Mouse (Mus musculus) monocyte, adult 5-6 weeks (primary cell): ENCODE data around the gene Accs. TPM values are rescaled to one million over a fixed set of nuclear protein-coding genes. Genes with fewer than 3 reads are reported as not detected.

Experiments
- ATAC-seq: fragments of 153-309, 156-312 bp; replicated peaks from 2 replicates; pipeline ENCODE4 v1.8.0; 2017; ENCODE audit warnings: mild to moderate bottlenecking; ENCODE audit not compliant: low TSS enrichment, insufficient number of reproducible peaks, severe bottlenecking, poor library complexity, low FRiP score
- total RNA-seq: library from RNA; stranded (forward); fragments of 200-1000, 200-491, 200-594 nt; gene quantifications from 3 replicates; pipeline ENCODE4 v1.2.3, GENCODE M21; 2017

Gene Accs
- total RNA-seq, 1 experiment from 2014 or later, result 17.9 TPM

GRCm38 (mm10) chr2:93805523-93805922 lies 44.2 kb downstream of the Accs start:
- ATAC-seq, result no peak

- ATAC-seq, result no peak
Observed at GRCm38 (mm10) chr2:93805066-93805465, 44.7 kb downstream of the Accs start.

- no peak for ATAC-seq
Observed at GRCm38 (mm10) chr2:93802947-93803346, 46.8 kb downstream of the Accs start.

GRCm38 (mm10) chr2:93801097-93801496 lies 48.6 kb downstream of the Accs start:
- no peak for ATAC-seq

GRCm38 (mm10) chr2:93797162-93797795 lies 52.5 kb downstream of the Accs start:
- no peak for ATAC-seq

GRCm38 (mm10) chr2:93794375-93794774 lies 55.4 kb downstream of the Accs start:
- ATAC-seq, result no peak

- ATAC-seq, result no peak
Observed at GRCm38 (mm10) chr2:93791516-93792499, 57.9 kb downstream of the Accs start.

- ATAC-seq, result no peak
Observed at GRCm38 (mm10) chr2:93790798-93791345, 58.9 kb downstream of the Accs start.

- no peak for ATAC-seq
Observed at GRCm38 (mm10) chr2:93788557-93788956, 61.2 kb downstream of the Accs start.

GRCm38 (mm10) chr2:93786175-93786574 lies 63.6 kb downstream of the Accs start:
- ATAC-seq, result no peak

- no peak for ATAC-seq
Observed at GRCm38 (mm10) chr2:93785432-93785798, 64.3 kb downstream of the Accs start.

GRCm38 (mm10) chr2:93784721-93785431 lies 64.9 kb downstream of the Accs start:
- no peak for ATAC-seq

GRCm38 (mm10) chr2:93783926-93784539 lies 65.7 kb downstream of the Accs start:
- no peak for ATAC-seq

Other genes starting within 250 kb of the Accs start
- not detected in 3 replicates for gene Alx4, start 207.6 kb downstream of the Accs start, total RNA-seq
- gene Ext2, start 27.4 kb downstream of the Accs start, total RNA-seq, result 10.4 to 43.3 TPM (median 12.9 TPM) in 3 replicates
- gene Accsl, start 19.2 kb upstream of the Accs start, total RNA-seq, result not detected in 3 replicates
- gene Gm13889, start 107.3 kb upstream of the Accs start, total RNA-seq, result not detected in 3 replicates
- gene Gm27027, start 146.4 kb upstream of the Accs start, total RNA-seq, result not detected in 3 replicates
- gene Alkbh3, start 160.9 kb upstream of the Accs start, total RNA-seq, result 31.3 to 51.4 TPM (median 31.8 TPM) in 3 replicates